Mouse (Mus musculus): Measurements from ENCODE around the gene Zfp607b. TPM values are rescaled to one million over a fixed set of nuclear protein-coding genes. Genes with fewer than 3 reads are reported as not detected.

The Zfp607b gene
- total RNA-seq, 2 experiments from 2014 or later: 0.49 to 0.75 TPM

DNA sequence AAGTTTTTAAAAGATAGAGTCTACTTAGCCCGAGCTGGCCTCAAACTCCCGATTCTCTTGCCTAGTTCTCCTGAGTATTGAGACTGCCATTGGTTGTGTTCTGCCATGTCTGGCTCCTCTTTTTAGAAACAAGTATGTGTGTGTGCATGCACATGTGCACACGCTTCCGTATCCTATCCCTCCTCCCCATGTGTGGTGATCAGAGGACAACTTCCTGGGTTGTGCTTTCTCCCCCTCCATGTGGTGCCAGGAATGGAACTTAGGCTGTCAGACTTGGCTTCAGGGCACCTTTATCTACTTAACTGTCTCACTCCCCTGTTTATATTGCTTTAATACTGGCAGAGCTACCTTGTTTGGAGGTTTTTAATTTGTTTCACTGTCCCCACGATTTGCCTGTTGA, 3.9 kb upstream of the Zfp607b start:
- no peak for DNase-seq

DNA sequence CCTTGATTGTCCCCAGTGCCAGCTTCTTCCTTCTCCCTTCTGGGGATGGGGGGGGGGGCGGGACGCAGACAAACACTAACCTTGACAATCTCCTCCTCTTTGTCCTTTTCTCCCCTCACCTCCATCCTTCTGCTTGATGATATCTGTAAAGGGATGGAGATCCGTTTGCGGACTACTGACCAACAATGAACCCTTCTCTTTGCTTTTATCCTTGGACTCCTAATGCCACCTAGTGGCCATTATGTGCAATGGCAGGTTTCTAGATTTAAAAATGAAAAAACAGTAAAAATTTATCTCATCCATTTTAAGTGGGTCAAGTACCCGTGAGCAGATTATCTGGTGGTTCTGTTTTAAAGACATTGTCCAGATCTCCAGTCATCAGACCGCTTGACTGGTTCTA, 3.5 kb upstream of the Zfp607b start:
- no peak for DNase-seq

DNA sequence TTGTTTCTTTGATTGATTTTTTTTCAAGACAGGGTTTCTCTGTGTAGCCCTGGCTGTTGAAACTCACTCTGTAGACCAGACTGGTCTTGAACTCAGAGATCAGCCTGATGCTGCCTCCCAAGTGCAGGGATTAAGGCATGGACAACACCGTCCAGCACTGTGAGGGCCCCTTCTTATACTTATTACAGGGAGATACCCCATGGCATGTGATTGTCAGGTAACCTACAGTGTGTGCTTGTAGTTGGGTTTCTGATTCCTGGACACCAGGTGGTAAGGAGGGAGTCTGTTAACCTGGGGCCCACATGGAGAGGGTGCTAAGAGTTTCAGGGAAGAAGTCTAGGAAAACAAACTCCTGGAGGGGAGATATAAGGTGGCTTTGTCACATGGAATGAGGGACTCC, 2.1 kb upstream of the Zfp607b start:
- no peak for DNase-seq

DNA sequence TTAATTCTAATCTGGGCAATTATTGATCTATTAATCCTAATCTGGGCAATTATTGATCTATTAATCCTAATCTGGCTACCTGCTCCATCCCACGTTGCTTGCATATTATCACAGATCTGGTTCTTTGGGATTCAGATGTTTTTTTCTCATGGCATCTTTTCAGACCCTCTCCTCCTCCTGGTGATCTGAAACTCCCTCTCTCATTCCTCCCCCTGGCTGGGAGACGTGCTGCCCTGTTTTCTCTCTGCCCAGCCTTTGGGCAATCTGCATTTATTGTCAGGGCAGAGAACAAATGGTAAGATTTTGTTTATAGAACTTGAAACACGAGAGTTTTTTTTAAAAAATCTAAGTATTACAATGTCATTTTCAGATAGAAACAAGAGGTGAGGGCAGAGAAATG, 1.3 kb upstream of the Zfp607b start:
- DNase-seq: no peak

DNA sequence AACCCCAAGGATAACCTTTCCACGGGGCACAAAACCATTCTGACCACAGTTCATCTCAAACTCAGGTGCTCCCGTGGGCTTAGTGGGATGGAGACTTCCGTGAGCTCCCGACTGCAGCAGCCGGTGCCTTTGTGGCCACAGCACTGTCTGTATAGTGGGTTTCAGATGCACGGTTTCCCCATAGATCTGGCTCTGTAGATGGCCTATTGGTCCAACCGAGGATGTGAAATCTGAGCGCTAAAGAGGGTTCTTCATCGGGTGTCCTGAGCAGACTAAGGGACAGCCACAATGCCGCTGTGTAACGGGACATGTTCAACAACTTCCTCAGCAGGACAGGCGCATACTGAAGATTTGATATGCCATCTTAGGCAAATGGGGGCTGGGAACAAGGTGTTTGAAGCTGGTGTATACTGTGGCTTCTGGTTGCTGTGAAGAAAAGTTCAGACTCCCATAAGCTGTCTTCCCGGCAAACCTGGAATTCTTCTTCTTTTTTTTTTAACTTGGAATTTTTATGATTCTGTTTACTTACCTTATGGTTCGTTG, 823 bp upstream of the Zfp607b start:
- DNase-seq: no peak

DNA sequence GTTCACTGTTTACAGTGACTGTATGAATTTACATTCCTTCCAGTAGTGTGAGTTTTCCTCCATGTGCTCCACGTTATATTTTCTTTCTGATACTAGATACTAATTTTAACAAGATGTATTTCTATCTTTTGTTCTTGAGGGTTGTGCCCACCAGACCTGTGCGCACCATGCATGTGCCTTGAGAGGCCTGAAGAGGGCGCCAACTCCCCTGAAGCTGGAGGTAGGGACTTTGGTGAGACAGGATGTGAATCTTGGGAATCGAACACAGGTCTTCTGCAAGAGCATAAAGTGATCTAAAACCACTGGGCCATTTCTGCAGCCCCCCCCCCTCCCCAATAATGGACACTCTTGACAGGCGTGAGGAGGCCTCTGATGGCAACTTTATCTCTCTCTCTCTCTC, 1.9 kb downstream of the Zfp607b start:
- no peak for DNase-seq

DNA sequence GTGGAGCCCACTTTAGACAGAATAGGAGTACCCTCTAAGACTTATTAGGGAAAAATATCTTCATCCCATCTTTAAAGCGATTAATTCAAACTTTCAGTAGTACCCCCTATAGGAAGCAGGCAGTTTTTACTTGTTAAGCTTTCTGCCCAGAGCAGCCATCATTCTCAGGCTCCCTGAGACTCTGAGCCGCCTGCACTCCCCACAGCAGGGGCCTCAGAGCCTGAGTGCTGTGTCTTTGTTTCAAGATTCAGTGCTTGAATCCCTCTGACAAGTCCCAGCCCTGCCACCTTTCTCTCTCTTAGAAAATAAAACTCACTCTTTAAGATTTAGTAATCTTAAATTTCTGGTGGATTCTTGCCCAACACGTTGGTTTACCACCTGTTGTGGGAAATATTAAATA, 7.6 kb downstream of the Zfp607b start:
- DNase-seq: no peak

DNA sequence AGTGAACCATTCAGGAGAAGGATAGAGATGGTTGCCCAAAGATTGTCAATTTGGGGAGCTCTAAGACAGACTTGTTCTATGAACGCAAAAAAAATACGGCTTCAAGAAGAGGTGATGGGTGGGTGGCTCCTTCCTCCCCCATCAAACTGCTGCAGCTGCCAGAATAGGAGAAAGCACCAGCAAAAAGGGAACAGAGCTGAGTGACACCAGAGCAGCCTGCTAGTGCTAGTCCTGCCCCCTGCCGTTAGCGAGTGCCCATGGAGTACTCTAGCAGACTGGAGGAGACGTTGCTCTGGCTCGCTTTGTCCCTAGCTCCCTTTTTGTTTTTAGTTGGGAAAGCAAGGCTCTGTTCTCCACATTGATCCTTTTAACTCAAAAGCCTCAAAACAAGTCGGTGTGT, 21.3 kb downstream of the Zfp607b start:
- DNase-seq: no peak

DNA sequence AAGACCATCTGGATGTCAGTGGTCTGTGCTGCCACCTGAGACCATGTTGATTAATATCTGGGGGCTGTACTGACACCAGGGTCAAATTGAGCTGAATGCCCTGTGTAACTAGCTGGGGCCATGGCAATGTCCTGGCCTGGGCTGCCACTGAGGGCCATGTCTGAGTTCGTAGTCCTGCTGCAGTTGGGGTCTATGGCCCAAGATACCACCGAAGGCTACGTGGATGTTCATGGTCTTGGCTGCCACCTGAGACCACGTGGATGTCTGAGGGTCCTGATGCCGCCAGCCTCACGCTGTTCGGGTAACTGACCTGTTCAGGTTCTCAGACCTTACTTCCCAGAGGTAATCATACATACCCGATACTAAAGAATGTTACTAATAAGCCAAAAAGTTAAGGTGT, 32.8 kb downstream of the Zfp607b start:
- DNase-seq: no peak

DNA sequence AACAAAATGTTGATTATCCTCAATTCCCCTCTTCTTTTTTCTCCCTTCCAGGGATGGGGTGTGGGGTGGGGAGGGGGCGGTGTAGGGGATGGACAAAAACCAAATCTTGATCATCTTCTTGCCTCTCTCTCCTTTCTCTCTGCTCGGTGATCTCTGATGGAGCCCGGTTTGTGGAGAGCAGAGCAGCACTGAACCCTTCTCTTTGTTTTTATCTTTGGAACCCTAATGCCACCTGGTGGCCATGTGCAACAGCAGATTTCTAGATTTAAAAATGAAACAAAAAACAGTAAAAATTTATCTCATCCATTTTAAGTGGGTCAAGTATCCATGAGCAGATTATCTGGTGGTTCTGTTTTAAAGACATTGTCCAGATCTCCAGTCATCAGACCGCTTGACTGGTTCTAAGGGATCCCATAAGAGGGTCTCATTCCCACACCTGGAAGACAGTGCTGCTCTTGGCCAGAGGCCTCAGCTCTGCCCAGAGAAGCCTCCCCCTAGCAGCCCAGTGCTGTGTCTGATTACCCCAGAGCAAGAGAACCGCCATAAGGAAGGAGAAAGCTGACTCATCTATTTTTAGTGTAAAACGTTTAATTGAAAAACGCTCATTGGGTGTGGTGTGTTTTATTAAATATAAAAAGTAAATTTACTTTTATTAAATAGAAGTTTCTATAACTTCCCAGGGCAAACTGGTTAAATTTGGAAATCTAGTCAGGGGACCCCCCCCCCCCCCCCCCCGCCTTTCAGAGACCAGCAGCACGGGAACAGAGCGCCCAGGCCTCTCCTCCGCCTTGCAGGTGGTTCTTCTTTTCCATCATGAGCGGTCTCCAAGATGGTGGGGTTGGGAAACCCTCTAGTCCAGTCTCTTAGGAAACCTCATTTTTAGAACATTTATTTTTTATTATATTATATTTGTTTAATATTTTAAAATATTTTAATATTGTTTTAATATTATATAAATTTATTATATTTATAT, 36.7 kb downstream of the Zfp607b start:
- DNase-seq: no peak

DNA sequence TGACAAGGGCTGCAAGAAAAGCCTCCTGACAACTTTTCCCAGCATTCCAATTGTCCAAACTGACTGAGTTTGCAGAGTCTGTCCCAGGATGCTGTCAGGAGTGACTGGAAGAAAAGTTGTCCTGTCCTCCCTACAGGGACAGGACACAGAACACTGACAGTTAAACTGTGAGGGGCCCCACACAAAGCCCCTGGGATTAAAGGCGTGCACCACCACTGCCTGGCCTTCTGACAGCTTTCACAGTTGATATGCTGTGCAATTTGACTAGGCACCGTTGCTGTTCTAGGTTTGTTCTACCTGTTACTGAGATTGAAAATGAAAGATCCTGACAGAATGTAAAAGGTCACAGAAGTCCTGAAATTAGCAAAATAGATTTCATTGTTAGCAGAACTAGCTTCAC, 38.3 kb downstream of the Zfp607b start:
- no peak for DNase-seq

DNA sequence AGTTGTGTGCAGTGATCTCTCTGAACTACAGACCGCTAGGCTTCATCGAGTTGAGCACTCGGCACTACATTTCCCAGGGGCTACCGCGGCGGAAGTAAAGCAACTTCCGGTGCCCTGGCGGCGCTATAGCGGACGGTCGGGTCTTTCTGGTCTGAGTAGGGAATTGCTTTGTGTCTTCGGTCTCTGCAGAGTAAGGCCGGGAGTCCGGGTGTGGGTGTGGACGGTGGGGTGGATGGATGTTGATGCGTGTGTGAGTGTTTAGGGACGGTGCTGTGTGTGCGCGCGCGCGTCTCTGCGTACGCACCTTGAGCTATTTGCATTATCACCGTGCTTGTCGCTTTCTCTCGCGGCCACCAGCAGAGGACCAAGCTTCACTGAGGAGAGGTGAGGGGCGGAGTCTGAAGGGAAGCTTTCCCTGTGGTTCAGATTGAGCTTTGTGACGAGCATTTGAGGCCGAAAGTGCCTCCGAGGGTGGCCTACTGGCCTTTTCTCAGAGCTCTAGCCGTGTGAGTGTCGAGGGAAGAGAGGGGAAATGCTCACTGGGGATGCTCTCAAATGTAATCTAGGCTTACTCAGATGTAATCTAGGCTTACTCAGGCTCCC, 42.2 kb downstream of the Zfp607b start, which contains the start of gene Zfp60:
Gene Zfp60 (plus strand): TSS at position 109 of the 603 bp plus-strand sequence.
- peak; percentile 74 for DNase-seq

DNA sequence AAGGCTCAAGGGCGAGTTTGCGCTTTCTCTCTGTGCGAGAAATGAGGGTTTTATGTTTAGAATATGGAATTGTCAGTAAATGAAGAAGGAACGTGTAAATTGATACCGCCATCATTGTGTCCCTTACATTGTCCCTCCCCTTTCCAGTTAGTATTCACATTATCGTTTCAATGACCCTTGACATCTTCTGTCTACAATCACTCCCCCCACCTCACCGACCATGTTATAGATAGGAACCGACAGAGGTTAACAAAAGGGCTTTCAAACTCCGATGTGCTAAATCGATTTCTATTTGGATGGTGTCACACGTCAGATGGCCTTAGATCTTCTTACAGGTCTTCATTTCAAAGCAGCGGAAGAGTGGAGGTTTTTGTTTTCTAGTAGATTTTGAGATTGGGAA, 42.8 kb downstream of the Zfp607b start:
- DNase-seq: no peak

DNA sequence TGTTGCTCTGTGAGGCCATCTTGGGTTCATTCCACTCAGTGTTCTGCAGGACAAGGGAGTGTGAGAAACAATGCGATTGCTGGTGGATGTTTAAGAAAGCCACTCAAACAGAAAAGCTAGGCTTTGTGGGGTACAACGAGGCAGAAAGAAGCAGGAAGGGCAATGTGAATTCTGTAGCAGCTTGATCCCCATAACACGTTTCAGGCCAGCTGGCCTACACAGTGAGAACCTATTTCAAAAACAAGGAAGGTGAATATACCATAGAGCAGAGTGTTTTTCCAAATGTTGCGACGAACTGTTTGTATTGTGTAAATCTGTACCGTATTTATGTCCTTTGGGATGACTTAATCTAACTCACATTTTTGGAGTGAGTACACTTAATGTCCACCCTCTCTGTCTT, 43.4 kb downstream of the Zfp607b start:
- DNase-seq: no peak

DNA sequence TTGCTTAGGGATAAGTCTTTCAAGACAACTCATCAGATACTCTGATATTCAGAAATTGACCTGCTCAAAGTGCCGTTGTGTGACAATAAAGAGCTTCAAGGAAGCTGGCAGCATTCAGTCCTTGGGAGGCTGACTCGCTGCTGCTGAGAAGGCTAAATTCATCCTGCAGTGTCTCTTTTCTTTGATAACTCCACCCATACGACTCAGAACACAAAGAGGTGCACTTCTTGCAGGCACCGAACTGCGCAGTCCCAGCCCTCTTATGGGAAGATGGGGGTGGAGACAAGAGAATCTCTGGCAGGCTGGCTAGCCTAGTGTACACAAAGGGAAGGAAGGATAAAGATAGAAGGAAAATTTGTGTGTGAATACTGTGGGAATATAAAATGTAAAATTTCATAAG, 46.3 kb downstream of the Zfp607b start:
- no peak for DNase-seq

Other genes with a start within 250 kb of the Zfp607b start
- under 1 TPM in 1 of 2 experiments, not detected in 1; 0.05 TPM for gene Sptbn4, start 241.7 kb upstream of the Zfp607b start, total RNA-seq (2021)
- gene Blvrb, start 241.4 kb upstream of the Zfp607b start, total RNA-seq (2021): 10 to 100 TPM; 11.0 to 17.2 TPM
- 1 to 10 TPM; 3.8 to 7.3 TPM for gene Sertad3, start 215.6 kb upstream of the Zfp607b start, total RNA-seq (2021)
- 1 to 10 TPM; 6.8 to 7.5 TPM for gene Sertad1, start 202.4 kb upstream of the Zfp607b start, total RNA-seq (2021)
- gene Prx, start 190.0 kb upstream of the Zfp607b start, total RNA-seq (2021): 10 to 100 TPM; 11.6 to 13.0 TPM
- gene Hipk4, start 166.1 kb upstream of the Zfp607b start, total RNA-seq (2021): under 1 TPM; 0.13 to 0.18 TPM
- 10 to 100 TPM; 14.9 to 15.0 TPM for gene Pld3, start 136.1 kb upstream of the Zfp607b start, total RNA-seq (2021)
- gene 2310022A10Rik, start 136.1 kb upstream of the Zfp607b start, total RNA-seq (2021): 100 to 1,000 TPM in 1 of 2 experiments, 10 to 100 TPM in 1; 88.3 to 110 TPM
- 100 to 1,000 TPM; 135 to 147 TPM for gene Akt2, start 97.8 kb upstream of the Zfp607b start, total RNA-seq (2021)
- not detected for gene Ttc9b, start 35.4 kb upstream of the Zfp607b start, total RNA-seq (2021)
- 10 to 100 TPM; 27.7 to 28.1 TPM for gene Map3k10, start 14.7 kb upstream of the Zfp607b start, total RNA-seq (2021)
- 1 to 10 TPM; 5.0 to 6.2 TPM for gene Zfp60, start 42.0 kb downstream of the Zfp607b start, total RNA-seq (2021)
- gene Zfp626, start 117.9 kb downstream of the Zfp607b start, total RNA-seq (2021): 1 to 10 TPM; 3.8 to 3.9 TPM
- 1 to 10 TPM; 1.6 to 1.7 TPM for gene Zfp59, start 149.3 kb downstream of the Zfp607b start, total RNA-seq (2021)
- gene Zfp607a, start 168.2 kb downstream of the Zfp607b start, total RNA-seq (2021): 1 to 10 TPM; 1.9 to 2.0 TPM
- gene Zfp974, start 240.1 kb downstream of the Zfp607b start, total RNA-seq (2021): 1 to 10 TPM; 3.2 to 5.4 TPM